Mouse (Mus musculus) granulocyte monocyte progenitor cell, adult 5-6 weeks (primary cell): ENCODE measurements around the gene Ift22. TPM values are rescaled to one million over a fixed set of nuclear protein-coding genes. Genes with fewer than 3 reads are reported as not detected.

Source experiments
- total RNA-seq, 2 experiments: library from RNA; stranded (forward) in 1 of 2; stranded (reverse) in 1 of 2; fragments of 200-712, 200-1000 nt in 1 of 2; fragments of >200 nt in 1 of 2; fragmentation: Nextera tagmentation in 1 of 2; gene quantifications; 2 replicates each; pipeline ENCODE4 v1.2.3; 2014 to 2017

Ift22 gene
- total RNA-seq, 2 experiments from 2014 or later: 19.4 to 35.5 TPM

Other genes with a start within 250 kb of the Ift22 start
- gene Myl10, start 215.0 kb upstream of the Ift22 start, total RNA-seq (2014; fragmentation: Nextera tagmentation): not detected in 2 replicates
- not detected in 2 replicates for gene Myl10, start 215.0 kb upstream of the Ift22 start, total RNA-seq (2017)
- gene Col26a1, start 24.9 kb upstream of the Ift22 start, total RNA-seq (2014; fragmentation: Nextera tagmentation): not detected in 2 replicates
- gene Col26a1, start 24.9 kb upstream of the Ift22 start, total RNA-seq (2017): not detected in 2 replicates
- 201 and 270 TPM in 2 replicates for gene Fis1, start 45.1 kb downstream of the Ift22 start, total RNA-seq (2014; fragmentation: Nextera tagmentation)
- 106 and 127 TPM in 2 replicates for gene Fis1, start 45.1 kb downstream of the Ift22 start, total RNA-seq (2017)
- gene Cldn15, start 58.5 kb downstream of the Ift22 start, total RNA-seq (2014; fragmentation: Nextera tagmentation): 63.2 and 84.0 TPM in 2 replicates
- gene Cldn15, start 58.5 kb downstream of the Ift22 start, total RNA-seq (2017): 57.8 and 64.5 TPM in 2 replicates
- gene Plod3, start 78.9 kb downstream of the Ift22 start, total RNA-seq (2014; fragmentation: Nextera tagmentation): 122 and 139 TPM in 2 replicates
- 158 and 177 TPM in 2 replicates for gene Plod3, start 78.9 kb downstream of the Ift22 start, total RNA-seq (2017)
- 99.5 and 121 TPM in 2 replicates for gene Znhit1, start 79.9 kb downstream of the Ift22 start, total RNA-seq (2014; fragmentation: Nextera tagmentation)
- 49.7 and 80.0 TPM in 2 replicates for gene Znhit1, start 79.9 kb downstream of the Ift22 start, total RNA-seq (2017)
- gene Vgf, start 118.2 kb downstream of the Ift22 start, total RNA-seq (2014; fragmentation: Nextera tagmentation): not detected in 2 replicates
- gene Vgf, start 118.2 kb downstream of the Ift22 start, total RNA-seq (2017): not detected in 2 replicates
- 84.9 and 95.5 TPM in 2 replicates for gene Ap1s1, start 138.0 kb downstream of the Ift22 start, total RNA-seq (2014; fragmentation: Nextera tagmentation)
- 83.1 and 86.9 TPM in 2 replicates for gene Ap1s1, start 138.0 kb downstream of the Ift22 start, total RNA-seq (2017)
- gene Serpine1, start 164.1 kb downstream of the Ift22 start, total RNA-seq (2014; fragmentation: Nextera tagmentation): not detected in 2 replicates
- not detected in 2 replicates for gene Serpine1, start 164.1 kb downstream of the Ift22 start, total RNA-seq (2017)
- 24.2 and 28.4 TPM in 2 replicates for gene Trim56, start 208.1 kb downstream of the Ift22 start, total RNA-seq (2014; fragmentation: Nextera tagmentation)
- gene Trim56, start 208.1 kb downstream of the Ift22 start, total RNA-seq (2017): 26.0 and 26.9 TPM in 2 replicates
- not detected in 2 replicates for gene Muc3, start 241.2 kb downstream of the Ift22 start, total RNA-seq (2014; fragmentation: Nextera tagmentation)
- not detected in 2 replicates for gene Muc3, start 241.2 kb downstream of the Ift22 start, total RNA-seq (2017)